Mouse (Mus musculus) heart, embryonic 13.5 days (tissue): Measurements from ENCODE around the gene Plac9a. TPM values are rescaled to one million over a fixed set of nuclear protein-coding genes. Genes with fewer than 3 reads are reported as not detected.
"Not testable (repeated sequence)": the region's sequence is repeated elsewhere in the genome, so short reads cannot be mapped to it uniquely, and the experiment has no call there.

Source experiments
- ATAC-seq: fragments of 200-750 bp; cut with Nextera tagmentation; 2 replicates; pipeline ENCODE4 v1.8.0; 2017; ENCODE audit warnings: moderate TSS enrichment; ENCODE audit not compliant: insufficient number of reproducible peaks, low FRiP score, low TSS enrichment; ENCODE audit errors: extremely low read depth
- H3K27ac ChIP-seq: fragments of 300-500 bp; sonication (generic); replicated peaks from 2 replicates; pipeline ENCODE4 v1.5.1; 2015; ENCODE audit warnings: moderate library complexity, mild to moderate bottlenecking, inconsistent platforms
- H3K27me3 ChIP-seq: fragments of 300-500 bp; sonication (generic); replicated peaks from 2 replicates; pipeline ENCODE4 v1.6.1; 2015; ENCODE audit warnings: mild to moderate bottlenecking, inconsistent platforms
- H3K36me3 ChIP-seq: fragments of 300-500 bp; sonication (generic); 2 replicates; pipeline ENCODE4 v1.6.1; 2015; ENCODE audit warnings: mild to moderate bottlenecking, inconsistent platforms
- H3K4me1 ChIP-seq: fragments of 300-500 bp; sonication (generic); 2 replicates; pipeline ENCODE4 v1.6.1; 2015; ENCODE audit warnings: inconsistent platforms
- H3K4me2 ChIP-seq: fragments of 300-500 bp; sonication (generic); 2 replicates; pipeline ENCODE4 v1.6.1; 2015; ENCODE audit warnings: inconsistent platforms, mild to moderate bottlenecking, moderate library complexity
- H3K4me3 ChIP-seq: fragments of 300-500 bp; sonication (generic); 2 replicates; pipeline ENCODE4 v1.5.1; 2015; ENCODE audit warnings: moderate library complexity, mild to moderate bottlenecking, inconsistent platforms
- H3K9ac ChIP-seq: fragments of 300-500 bp; sonication (generic); 2 replicates; pipeline ENCODE4 v1.6.1; 2015; ENCODE audit warnings: inconsistent platforms, mild to moderate bottlenecking, moderate library complexity
- H3K9me3 ChIP-seq: fragments of 300-500 bp; sonication (generic); 2 replicates; pipeline ENCODE4 v1.6.1; 2016; ENCODE audit warnings: inconsistent platforms
- WGBS: fragments of 180-500 bp; shearing (Covaris S2); methylation state at CpG from one replicate; pipeline ENCODE4 v1.1.7; 2015; ENCODE audit warnings: mixed read lengths; 5-methylcytosine and 5-hydroxymethylcytosine counted together
- polyA plus RNA-seq: library from polyadenylated mRNA; unstranded; fragments of >200 nt; fragmentation: Nextera tagmentation; extraction: Ambion mirVana; gene quantifications from 2 replicates; pipeline ENCODE4 v1.2.1, GENCODE M21; 2015

Gene Plac9a
- polyA plus RNA-seq: not detected in 2 replicates

- H3K4me3 ChIP-seq, H3K4me1 ChIP-seq, H3K36me3 ChIP-seq, H3K9ac ChIP-seq, H3K9me3 ChIP-seq, H3K27ac ChIP-seq, H3K27me3 ChIP-seq, ATAC-seq, H3K4me2 ChIP-seq: not testable (repeated sequence)
- no CpG with 5 or more reads among the region's 10 CpGs for WGBS
These were observed at the start of gene Plac9a for GRCm38 (mm10) chr14:25903000-25903399. Plac9a (minus strand) TSS chr14:25903100.

GRCm38 (mm10) chr14:25938004-25938403 lies 35.1 kb upstream of the Plac9a start, which contains the start of gene Cphx1:
Cphx1 (plus strand) TSS chr14:25938304.
- not testable (repeated sequence) for H3K4me1 ChIP-seq, H3K9me3 ChIP-seq, H3K36me3 ChIP-seq, ATAC-seq, H3K27ac ChIP-seq, H3K27me3 ChIP-seq, H3K9ac ChIP-seq, H3K4me3 ChIP-seq, H3K4me2 ChIP-seq
- WGBS: no CpG with 5 or more reads among the region's 8 CpGs

DNA sequence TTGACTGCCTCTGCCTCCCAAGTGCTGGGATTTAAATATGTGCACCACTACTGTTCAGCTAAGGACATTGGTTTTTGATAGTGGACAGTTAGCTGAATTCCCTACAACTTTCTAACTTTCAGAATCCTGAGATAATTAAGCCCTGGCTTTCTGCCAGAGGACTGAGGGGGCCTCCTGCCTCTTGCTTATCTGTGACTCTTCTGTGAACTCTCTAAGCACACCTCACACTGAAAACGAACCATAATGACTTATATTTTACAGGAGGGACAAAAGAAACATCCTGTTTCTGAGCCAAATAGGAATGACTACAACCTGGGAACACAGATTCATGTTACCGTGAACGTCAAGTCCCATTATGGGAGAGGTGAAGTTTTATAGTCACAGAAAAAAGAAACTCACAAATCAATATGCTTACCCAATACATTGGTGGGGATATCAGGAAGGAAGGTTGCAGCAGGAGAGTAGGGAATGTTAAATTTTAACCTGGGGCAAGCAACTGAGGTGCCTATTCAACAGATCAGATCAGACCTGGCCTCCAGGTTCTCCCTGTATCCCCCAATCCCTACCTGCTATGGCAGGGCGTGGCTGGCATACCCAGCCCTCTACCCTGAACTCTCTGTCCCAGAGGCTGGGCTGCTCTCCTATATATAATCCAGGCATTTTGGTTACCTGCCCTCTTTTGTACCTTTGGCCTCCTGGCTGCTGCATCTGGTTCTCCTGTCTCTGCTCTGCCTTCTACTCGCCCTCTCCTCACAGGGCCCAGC lies 34.1 kb upstream of the Plac9a start:
- H3K36me3 ChIP-seq, H3K4me2 ChIP-seq, H3K4me1 ChIP-seq, H3K27me3 ChIP-seq, H3K4me3 ChIP-seq, H3K27ac ChIP-seq, ATAC-seq, H3K9ac ChIP-seq, H3K9me3 ChIP-seq: not testable (repeated sequence)
- WGBS: no CpG with 5 or more reads among the region's 5 CpGs

- H3K36me3 ChIP-seq, H3K9me3 ChIP-seq, H3K27ac ChIP-seq, H3K9ac ChIP-seq, H3K4me2 ChIP-seq, H3K27me3 ChIP-seq, H3K4me3 ChIP-seq, ATAC-seq, H3K4me1 ChIP-seq: not testable (repeated sequence)
- WGBS: no CpG with 5 or more reads among the region's 10 CpGs
These were observed 24.6 kb upstream of the Plac9a start, which contains the start of gene Tmem254a for GRCm38 (mm10) chr14:25927562-25927881. Tmem254a (minus strand) TSS chr14:25927672.

- H3K9ac ChIP-seq, H3K4me2 ChIP-seq, H3K27ac ChIP-seq, H3K4me3 ChIP-seq, ATAC-seq, H3K4me1 ChIP-seq, H3K36me3 ChIP-seq, H3K9me3 ChIP-seq, H3K27me3 ChIP-seq: not testable (repeated sequence)
- WGBS: no CpG with 5 or more reads among the region's 44 CpGs
These were observed 24.1 kb upstream of the Plac9a start for GRCm38 (mm10) chr14:25926814-25927561.

DNA sequence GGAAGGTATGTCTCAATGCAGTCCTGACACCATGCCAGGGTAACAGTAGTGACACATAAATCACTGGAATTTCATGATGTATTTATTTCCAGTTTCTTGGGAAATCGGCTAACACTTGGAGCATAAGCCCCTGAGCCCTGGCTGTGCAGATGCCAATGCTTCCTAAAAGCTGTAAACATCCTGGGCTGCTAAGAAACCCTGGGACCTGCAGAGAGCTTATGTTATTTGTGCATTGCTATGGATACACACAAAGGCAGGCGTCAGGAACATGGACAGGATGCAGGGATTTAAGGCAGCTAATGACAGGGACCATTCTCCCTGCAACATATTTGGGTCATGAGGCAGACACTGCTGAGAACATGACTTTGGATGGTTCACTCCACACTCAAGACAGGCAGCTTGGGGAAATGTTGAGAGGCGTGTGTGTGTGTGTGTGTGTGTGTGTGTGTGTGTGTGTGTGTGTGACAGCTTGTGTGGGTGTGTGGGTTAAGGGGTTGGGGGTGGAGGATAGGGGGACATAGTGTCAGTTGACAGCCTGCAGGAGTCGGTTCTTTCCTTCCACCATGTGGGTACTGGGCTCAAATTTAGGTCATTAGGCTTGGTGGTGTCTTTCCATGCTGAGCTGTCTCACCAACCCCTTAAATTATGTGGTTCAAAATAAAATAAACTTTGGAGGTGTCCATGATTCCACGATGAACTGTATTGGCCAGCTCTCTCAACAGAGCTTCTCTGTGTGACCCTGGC lies 15.7 kb upstream of the Plac9a start:
- not testable (repeated sequence) for H3K9me3 ChIP-seq, H3K4me2 ChIP-seq, ATAC-seq, H3K27ac ChIP-seq, H3K4me3 ChIP-seq, H3K9ac ChIP-seq, H3K36me3 ChIP-seq, H3K4me1 ChIP-seq, H3K27me3 ChIP-seq
- WGBS: no CpG with 5 or more reads among the region's 5 CpGs

DNA sequence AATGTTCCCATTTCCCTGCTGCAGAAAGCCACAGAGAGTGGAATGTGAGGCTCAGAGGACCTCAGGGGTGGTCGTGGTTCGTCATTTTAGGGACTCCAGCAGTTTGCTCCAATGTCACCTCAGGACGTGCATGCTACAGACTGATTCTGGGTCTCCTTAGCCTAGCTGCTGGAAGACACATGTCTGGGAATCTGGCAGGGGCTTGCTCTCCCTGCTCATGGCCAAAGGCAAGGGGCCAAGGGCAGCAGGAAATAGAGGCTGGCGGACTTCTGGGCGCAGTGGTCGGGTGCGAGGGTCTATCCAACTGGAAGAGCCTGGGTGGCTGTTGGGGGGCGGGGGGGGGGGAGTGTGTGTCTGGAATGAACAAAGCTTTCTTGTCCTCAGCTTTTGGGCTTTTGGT lies 6.1 kb upstream of the Plac9a start:
- not testable (repeated sequence) for H3K36me3 ChIP-seq, H3K4me2 ChIP-seq, H3K27ac ChIP-seq, ATAC-seq, H3K9me3 ChIP-seq, H3K27me3 ChIP-seq, H3K9ac ChIP-seq, H3K4me1 ChIP-seq, H3K4me3 ChIP-seq
- no CpG with 5 or more reads among the region's 8 CpGs for WGBS

GRCm38 (mm10) chr14:25907272-25907671 lies 4.4 kb upstream of the Plac9a start:
- H3K4me3 ChIP-seq, ATAC-seq, H3K27me3 ChIP-seq, H3K9me3 ChIP-seq, H3K4me1 ChIP-seq, H3K27ac ChIP-seq, H3K4me2 ChIP-seq, H3K9ac ChIP-seq, H3K36me3 ChIP-seq: not testable (repeated sequence)
- no CpG with 5 or more reads among the region's 9 CpGs for WGBS

DNA sequence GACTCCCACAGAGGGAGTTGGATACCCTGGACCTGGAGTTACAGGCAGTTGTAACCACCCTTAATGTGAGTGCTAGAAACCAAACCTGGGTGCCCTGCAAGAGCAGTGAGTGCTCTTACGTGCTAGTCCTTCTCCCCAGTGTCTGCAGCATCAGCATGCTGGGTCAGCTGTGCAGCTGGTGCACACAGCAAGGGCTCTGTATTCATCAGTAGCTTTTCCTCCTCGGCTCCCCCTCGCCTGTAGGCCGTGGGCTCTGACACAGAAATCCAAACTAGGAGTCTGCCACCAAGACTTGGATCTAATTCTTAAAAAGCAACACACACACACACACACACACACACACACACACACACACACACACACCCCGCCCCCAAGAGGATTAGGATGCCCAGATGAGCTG lies 2.3 kb upstream of the Plac9a start:
- WGBS: 60% methylated on average over 1 of the region's 5 CpGs
- not testable (repeated sequence) for H3K27me3 ChIP-seq, H3K4me1 ChIP-seq, H3K4me2 ChIP-seq, H3K9ac ChIP-seq, H3K4me3 ChIP-seq, H3K27ac ChIP-seq, H3K9me3 ChIP-seq, ATAC-seq, H3K36me3 ChIP-seq

- not testable (repeated sequence) for H3K4me3 ChIP-seq, H3K4me2 ChIP-seq, H3K36me3 ChIP-seq, H3K9ac ChIP-seq, ATAC-seq, H3K27me3 ChIP-seq, H3K9me3 ChIP-seq, H3K4me1 ChIP-seq, H3K27ac ChIP-seq
- no CpG with 5 or more reads among the region's 7 CpGs for WGBS
These were observed 7.2 kb downstream of the Plac9a start for GRCm38 (mm10) chr14:25895686-25896085.

DNA sequence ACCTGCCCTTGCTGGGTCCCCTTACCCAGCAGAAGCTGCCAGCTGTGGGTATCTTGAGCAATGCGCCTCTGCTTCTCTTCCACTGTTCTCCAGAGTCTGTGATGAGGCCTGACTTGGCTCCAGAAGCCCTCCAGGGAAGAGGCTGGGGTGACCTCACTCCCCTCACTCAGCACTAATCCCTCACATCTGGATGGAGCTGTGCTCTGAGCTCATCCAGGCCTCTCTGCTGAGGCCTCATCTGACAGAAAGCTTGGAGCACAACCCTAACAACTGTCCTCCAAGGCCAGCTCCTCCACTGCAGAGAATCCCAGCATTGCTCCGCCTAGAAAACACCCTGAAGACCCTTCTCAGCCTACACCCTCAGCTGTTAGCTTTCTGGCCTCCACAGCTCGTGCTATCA lies 8.3 kb downstream of the Plac9a start:
- no CpG with 5 or more reads among the region's 3 CpGs for WGBS
- not testable (repeated sequence) for H3K36me3 ChIP-seq, H3K9me3 ChIP-seq, H3K4me3 ChIP-seq, H3K27ac ChIP-seq, H3K4me1 ChIP-seq, H3K9ac ChIP-seq, H3K4me2 ChIP-seq, ATAC-seq, H3K27me3 ChIP-seq
